Mouse (Mus musculus): ENCODE measurements around the gene Phlpp1. TPM values are rescaled to one million over a fixed set of nuclear protein-coding genes. Genes with fewer than 3 reads are reported as not detected.

Gene Phlpp1
- polyA plus RNA-seq, 1 experiment = 0.67 TPM

- H3K36me3 ChIP-seq (replicated peaks; ENCODE audit: low read length) = peaks cover 4% of the 10 kb centered on the region
Observed at GRCm38 (mm10) chr1:106316641-106317304, 145.2 kb downstream of the Phlpp1 start.

GRCm38 (mm10) chr1:106318341-106318740, 146.8 kb downstream of the Phlpp1 start:
- TF ChIP-seq FLI1 (IDR thresholded peaks at IDR 0.05; ENCODE audit: low read length) = no peak
- H3K36me3 ChIP-seq (replicated peaks; ENCODE audit: low read length) = peaks cover 4% of the 10 kb centered on the region
- H3K9me3 ChIP-seq = no peaks in the 10 kb centered on the region
- H3K27me3 ChIP-seq (replicated peaks) = no peaks in the 10 kb centered on the region
- no peak overlapping the region for H3K4me3 ChIP-seq (replicated peaks)
- H3K4me1 ChIP-seq = peaks cover 64% of the 10 kb centered on the region

More at GRCm38 (mm10) chr1:106316641-106317304, 145.2 kb downstream of the Phlpp1 start:
- Histone ChIP-seq H3K4me1 (peaks cover 50% of the 10 kb centered on the region), H3K27me3 (replicated peaks) (no peaks in the 10 kb centered on the region), H3K9me3 (no peaks in the 10 kb centered on the region), H3K4me3 (replicated peaks) (peak overlapping the region; percentile 78)
- peak; percentile 22; the same call in 1 of the 2 replicates for TF ChIP-seq FLI1 (IDR thresholded peaks at IDR 0.05; ENCODE audit: low read length)
- no peak for TF ChIP-seq GATA1 (IDR thresholded peaks at IDR 0.05; ENCODE audit: borderline replicate concordance, low read length)

GRCm38 (mm10) chr1:106320583-106320982, 149.0 kb downstream of the Phlpp1 start:
- H3K4me3 ChIP-seq (replicated peaks) = no peak overlapping the region
- no peaks in the 10 kb centered on the region for H3K27me3 ChIP-seq (replicated peaks)
- TF ChIP-seq GATA1 (IDR thresholded peaks at IDR 0.05; ENCODE audit: borderline replicate concordance, low read length) (no peak), FLI1 (IDR thresholded peaks at IDR 0.05; ENCODE audit: low read length) (no peak)
- peaks cover 64% of the 10 kb centered on the region for H3K4me1 ChIP-seq
- H3K36me3 ChIP-seq (replicated peaks; ENCODE audit: low read length) = peaks cover 4% of the 10 kb centered on the region
- no peaks in the 10 kb centered on the region for H3K9me3 ChIP-seq

- no peaks in the 10 kb centered on the region for H3K9me3 ChIP-seq
- peaks cover 57% of the 10 kb centered on the region for H3K4me1 ChIP-seq
- TF ChIP-seq FLI1 (IDR thresholded peaks at IDR 0.05; ENCODE audit: low read length) (no peak), GATA1 (IDR thresholded peaks at IDR 0.05; ENCODE audit: borderline replicate concordance, low read length) (no peak)
- H3K27me3 ChIP-seq (replicated peaks) = no peaks in the 10 kb centered on the region
- no peak overlapping the region for H3K4me3 ChIP-seq (replicated peaks)
- peaks cover 4% of the 10 kb centered on the region for H3K36me3 ChIP-seq (replicated peaks; ENCODE audit: low read length)
Observed at GRCm38 (mm10) chr1:106321432-106322126, 150.0 kb downstream of the Phlpp1 start.

GRCm38 (mm10) chr1:106326691-106327090, 155.1 kb downstream of the Phlpp1 start:
- Histone ChIP-seq H3K9me3 (no peaks in the 10 kb centered on the region), H3K4me3 (replicated peaks) (no peak overlapping the region), H3K36me3 (replicated peaks; ENCODE audit: low read length) (no peaks in the 10 kb centered on the region), H3K27me3 (replicated peaks) (no peaks in the 10 kb centered on the region), H3K4me1 (peaks cover 14% of the 10 kb centered on the region)
- TF ChIP-seq GATA1 (IDR thresholded peaks at IDR 0.05; ENCODE audit: borderline replicate concordance, low read length) (no peak), FLI1 (IDR thresholded peaks at IDR 0.05; ENCODE audit: low read length) (no peak)

GRCm38 (mm10) chr1:106342100-106342499, 170.5 kb downstream of the Phlpp1 start:
- Histone ChIP-seq H3K4me3 (replicated peaks) (no peak overlapping the region), H3K9me3 (peaks cover 15% of the 10 kb centered on the region), H3K27me3 (replicated peaks) (no peaks in the 10 kb centered on the region), H3K36me3 (replicated peaks; ENCODE audit: low read length) (peaks cover 57% of the 10 kb centered on the region), H3K4me1 (peaks cover 16% of the 10 kb centered on the region)
- no peak for TF ChIP-seq GATA1 (IDR thresholded peaks at IDR 0.05; ENCODE audit: borderline replicate concordance, low read length)
- TF ChIP-seq FLI1 (IDR thresholded peaks at IDR 0.05; ENCODE audit: low read length) = no peak

GRCm38 (mm10) chr1:106345265-106345664, 173.7 kb downstream of the Phlpp1 start:
- no peak overlapping the region for H3K4me3 ChIP-seq (replicated peaks)
- H3K4me1 ChIP-seq = peaks cover 16% of the 10 kb centered on the region
- H3K36me3 ChIP-seq (replicated peaks; ENCODE audit: low read length) = peaks cover 55% of the 10 kb centered on the region
- H3K9me3 ChIP-seq = peaks cover 15% of the 10 kb centered on the region
- TF ChIP-seq FLI1 (IDR thresholded peaks at IDR 0.05; ENCODE audit: low read length) = no peak
- TF ChIP-seq GATA1 (IDR thresholded peaks at IDR 0.05; ENCODE audit: borderline replicate concordance, low read length) = no peak
- no peaks in the 10 kb centered on the region for H3K27me3 ChIP-seq (replicated peaks)

GRCm38 (mm10) chr1:106346776-106347175, 175.2 kb downstream of the Phlpp1 start:
- H3K36me3 ChIP-seq (replicated peaks; ENCODE audit: low read length) = peaks cover 49% of the 10 kb centered on the region
- no peak for TF ChIP-seq FLI1 (IDR thresholded peaks at IDR 0.05; ENCODE audit: low read length)
- H3K4me3 ChIP-seq (replicated peaks) = no peak overlapping the region
- H3K27me3 ChIP-seq (replicated peaks) = no peaks in the 10 kb centered on the region
- peaks cover 1% of the 10 kb centered on the region for H3K9me3 ChIP-seq
- peaks cover 6% of the 10 kb centered on the region for H3K4me1 ChIP-seq

- Histone ChIP-seq H3K9me3 (no peaks in the 10 kb centered on the region), H3K4me1 (no peaks in the 10 kb centered on the region), H3K27me3 (replicated peaks) (no peaks in the 10 kb centered on the region), H3K36me3 (replicated peaks; ENCODE audit: low read length) (peaks cover 27% of the 10 kb centered on the region), H3K4me3 (replicated peaks) (no peak overlapping the region)
- TF ChIP-seq GATA1 (IDR thresholded peaks at IDR 0.05; ENCODE audit: borderline replicate concordance, low read length) = no peak
- TF ChIP-seq FLI1 (IDR thresholded peaks at IDR 0.05; ENCODE audit: low read length) = no peak
Observed at GRCm38 (mm10) chr1:106349116-106349515, 177.6 kb downstream of the Phlpp1 start.

GRCm38 (mm10) chr1:106351512-106351911, 180.0 kb downstream of the Phlpp1 start:
- no peak for TF ChIP-seq GATA1 (IDR thresholded peaks at IDR 0.05; ENCODE audit: borderline replicate concordance, low read length)
- TF ChIP-seq FLI1 (IDR thresholded peaks at IDR 0.05; ENCODE audit: low read length) = no peak
- Histone ChIP-seq H3K4me1 (no peaks in the 10 kb centered on the region), H3K9me3 (no peaks in the 10 kb centered on the region), H3K36me3 (replicated peaks; ENCODE audit: low read length) (peaks cover 18% of the 10 kb centered on the region), H3K4me3 (replicated peaks) (no peak overlapping the region), H3K27me3 (replicated peaks) (no peaks in the 10 kb centered on the region)
